Mouse (Mus musculus) spleen, embryonic (tissue): ENCODE measurements around the gene Kiss1.

Experiments
- CTCF ChIA-PET: fragments of 350-600 bp; sonication (Branson Sonifier 250); formaldehyde crosslinking; loops from one replicate; lab custom pipeline; 2022; lab: Charles Lee

Kiss1 gene

GRCm38 (mm10) chr1:133321267-133321925, at the start of gene Kiss1:
TSS of gene Kiss1 (plus strand) at chr1:133321875.
- CTCF ChIA-PET = no interaction called here

- CTCF ChIA-PET = no interaction called here
Observed at GRCm38 (mm10) chr1:133274163-133274562, 47.5 kb upstream of the Kiss1 start.

GRCm38 (mm10) chr1:133276983-133277382, 44.7 kb upstream of the Kiss1 start:
- CTCF ChIA-PET = no interaction called here

- CTCF ChIA-PET = no interaction called here
Observed at GRCm38 (mm10) chr1:133278539-133278938, 43.1 kb upstream of the Kiss1 start.

- CTCF ChIA-PET = no interaction called here
Observed at GRCm38 (mm10) chr1:133278946-133279631, 42.6 kb upstream of the Kiss1 start.

GRCm38 (mm10) chr1:133279632-133280093, 42.0 kb upstream of the Kiss1 start:
- CTCF ChIA-PET = no interaction called here

- CTCF ChIA-PET = no interaction called here
Observed at GRCm38 (mm10) chr1:133280537-133280936, 41.1 kb upstream of the Kiss1 start.

GRCm38 (mm10) chr1:133285907-133286306, 35.8 kb upstream of the Kiss1 start:
- CTCF ChIA-PET = no interaction called here

GRCm38 (mm10) chr1:133287051-133287450, 34.6 kb upstream of the Kiss1 start:
- CTCF ChIA-PET = no interaction called here

- CTCF ChIA-PET = no interaction called here
Observed at GRCm38 (mm10) chr1:133287880-133288279, 33.8 kb upstream of the Kiss1 start.

GRCm38 (mm10) chr1:133291888-133292287, 29.8 kb upstream of the Kiss1 start:
- CTCF ChIA-PET = no interaction called here

GRCm38 (mm10) chr1:133292608-133293007, 29.1 kb upstream of the Kiss1 start:
- CTCF ChIA-PET = interaction anchor here (0.6 kb wide), 1 partner anchor 68 kb away, joined by 3 read pairs; no protein-coding TSS in a partner anchor

- CTCF ChIA-PET = no interaction called here
Observed at GRCm38 (mm10) chr1:133296376-133296775, 25.3 kb upstream of the Kiss1 start.

GRCm38 (mm10) chr1:133298816-133299215, 22.9 kb upstream of the Kiss1 start:
- CTCF ChIA-PET = interaction anchor here (0.7 kb wide), 1 partner anchor 1275 kb away, joined by 7 read pairs; no protein-coding TSS in a partner anchor

GRCm38 (mm10) chr1:133302540-133302939, 19.1 kb upstream of the Kiss1 start:
- CTCF ChIA-PET = no interaction called here

- CTCF ChIA-PET = interaction anchor here (1.3 kb wide), 1 partner anchor 48 kb away, joined by 3 read pairs; no protein-coding TSS in a partner anchor
Observed at GRCm38 (mm10) chr1:133306842-133307241, 14.8 kb upstream of the Kiss1 start.

GRCm38 (mm10) chr1:133307318-133307717, 14.4 kb upstream of the Kiss1 start:
- CTCF ChIA-PET = interaction anchor here (0.7 to 1.3 kb wide), 3 partner anchors 46 to 71 kb away, joined by 3 to 5 read pairs (median 3); no protein-coding TSS in a partner anchor

GRCm38 (mm10) chr1:133309652-133310267, 11.9 kb upstream of the Kiss1 start, which contains the start of gene Golt1a:
TSS of gene Golt1a (plus strand) at chr1:133309800.
- CTCF ChIA-PET = interaction anchor here (0.6 kb wide), 1 partner anchor 48 kb away, joined by 4 read pairs; no protein-coding TSS in a partner anchor

- CTCF ChIA-PET = no interaction called here
Observed at GRCm38 (mm10) chr1:133311240-133311639, 10.4 kb upstream of the Kiss1 start.

- CTCF ChIA-PET = no interaction called here
Observed at GRCm38 (mm10) chr1:133311946-133312345, 9.7 kb upstream of the Kiss1 start.

- CTCF ChIA-PET = interaction anchor here (0.7 kb wide), 1 partner anchor 410 kb away, joined by 11 read pairs; no protein-coding TSS in a partner anchor
Observed at GRCm38 (mm10) chr1:133314364-133314763, 7.3 kb upstream of the Kiss1 start.

- CTCF ChIA-PET = no interaction called here
Observed at GRCm38 (mm10) chr1:133315775-133316174, 5.9 kb upstream of the Kiss1 start.
